Mouse (Mus musculus): ENCODE results near the gene Gli2. TPM values are rescaled to one million over a fixed set of nuclear protein-coding genes. Genes with fewer than 3 reads are reported as not detected.

Gli2 gene
- polyA plus RNA-seq, 1 experiment from 2014 or later, result 6.3 TPM

- no peak for ATAC-seq (ENCODE audit: low read depth)
- no peaks in the 10 kb centered on the region for H3K36me3 ChIP-seq (ENCODE audit: control insufficient read depth, insufficient read depth, low read length)
- WGBS, result 78% methylated on average over 6 of the region's 6 CpGs
- H3K27me3 ChIP-seq (ENCODE audit: control insufficient read depth, insufficient read depth, low read depth, low read length), result peaks cover 42% of the 10 kb centered on the region
- no peak overlapping the region for H3K27ac ChIP-seq (ENCODE audit: low read length)
- no peaks in the 10 kb centered on the region for H3K9me3 ChIP-seq (ENCODE audit: control insufficient read depth, low read length)
- no peak overlapping the region for H3K9ac ChIP-seq (ENCODE audit: low read length)
- no peak overlapping the region for H3K4me2 ChIP-seq (ENCODE audit: low read depth, low read length)
- H3K4me3 ChIP-seq (ENCODE audit: low read length), result no peak overlapping the region
- no peaks in the 10 kb centered on the region for H3K4me1 ChIP-seq (replicated peaks; ENCODE audit: control insufficient read depth, insufficient read depth, low read length)
Measured at GRCm38 (mm10) chr1:118922189-118922588, 131.2 kb downstream of the Gli2 start.

- Histone ChIP-seq H3K27me3 (ENCODE audit: control insufficient read depth, insufficient read depth, low read depth, low read length) (peaks cover 50% of the 10 kb centered on the region), H3K9me3 (ENCODE audit: control insufficient read depth, low read length) (no peaks in the 10 kb centered on the region), H3K36me3 (ENCODE audit: control insufficient read depth, insufficient read depth, low read length) (no peaks in the 10 kb centered on the region), H3K4me1 (replicated peaks; ENCODE audit: control insufficient read depth, insufficient read depth, low read length) (peaks cover 17% of the 10 kb centered on the region), H3K4me2 (ENCODE audit: low read depth, low read length) (no peak overlapping the region), H3K4me3 (ENCODE audit: low read length) (no peak overlapping the region), H3K9ac (ENCODE audit: low read length) (no peak overlapping the region), H3K27ac (ENCODE audit: low read length) (no peak overlapping the region)
- WGBS, result 45% methylated on average over 7 of the region's 7 CpGs
- ATAC-seq (ENCODE audit: low read depth), result no peak
Measured at GRCm38 (mm10) chr1:118917520-118918220, 135.7 kb downstream of the Gli2 start.

- peaks cover 50% of the 10 kb centered on the region for H3K27me3 ChIP-seq (ENCODE audit: control insufficient read depth, insufficient read depth, low read depth, low read length)
- H3K36me3 ChIP-seq (ENCODE audit: control insufficient read depth, insufficient read depth, low read length), result no peaks in the 10 kb centered on the region
- 32% methylated on average over 12 of the region's 12 CpGs for WGBS
- no peak overlapping the region for H3K4me2 ChIP-seq (ENCODE audit: low read depth, low read length)
- H3K9me3 ChIP-seq (ENCODE audit: control insufficient read depth, low read length), result no peaks in the 10 kb centered on the region
- peaks cover 17% of the 10 kb centered on the region for H3K4me1 ChIP-seq (replicated peaks; ENCODE audit: control insufficient read depth, insufficient read depth, low read length)
- no peak for ATAC-seq (ENCODE audit: low read depth)
- no peak overlapping the region for H3K4me3 ChIP-seq (ENCODE audit: low read length)
- peak overlapping the region; percentile 18; the same call in 1 of the 2 replicates for H3K27ac ChIP-seq (ENCODE audit: low read length)
- no peak overlapping the region for H3K9ac ChIP-seq (ENCODE audit: low read length)
Measured at GRCm38 (mm10) chr1:118916477-118917075, 136.8 kb downstream of the Gli2 start.

- Histone ChIP-seq H3K27ac (ENCODE audit: low read length) (no peak overlapping the region), H3K36me3 (ENCODE audit: control insufficient read depth, insufficient read depth, low read length) (no peaks in the 10 kb centered on the region), H3K9ac (ENCODE audit: low read length) (no peak overlapping the region), H3K4me2 (ENCODE audit: low read depth, low read length) (no peak overlapping the region), H3K4me3 (ENCODE audit: low read length) (no peak overlapping the region), H3K4me1 (replicated peaks; ENCODE audit: control insufficient read depth, insufficient read depth, low read length) (peaks cover 17% of the 10 kb centered on the region), H3K9me3 (ENCODE audit: control insufficient read depth, low read length) (no peaks in the 10 kb centered on the region), H3K27me3 (ENCODE audit: control insufficient read depth, insufficient read depth, low read depth, low read length) (peaks cover 55% of the 10 kb centered on the region)
- WGBS, result 30% methylated on average over 17 of the region's 17 CpGs
- peak; percentile 88 for ATAC-seq (ENCODE audit: low read depth)
Measured at GRCm38 (mm10) chr1:118913414-118914385, 139.7 kb downstream of the Gli2 start.

- H3K27ac ChIP-seq (ENCODE audit: low read length), result no peak overlapping the region
- H3K4me3 ChIP-seq (ENCODE audit: low read length), result no peak overlapping the region
- peaks cover 52% of the 10 kb centered on the region for H3K27me3 ChIP-seq (ENCODE audit: control insufficient read depth, insufficient read depth, low read depth, low read length)
- ATAC-seq (ENCODE audit: low read depth), result no peak
- H3K9me3 ChIP-seq (ENCODE audit: control insufficient read depth, low read length), result no peaks in the 10 kb centered on the region
- 31% methylated on average over 6 of the region's 6 CpGs for WGBS
- no peak overlapping the region for H3K9ac ChIP-seq (ENCODE audit: low read length)
- peaks cover 17% of the 10 kb centered on the region for H3K4me1 ChIP-seq (replicated peaks; ENCODE audit: control insufficient read depth, insufficient read depth, low read length)
- no peaks in the 10 kb centered on the region for H3K36me3 ChIP-seq (ENCODE audit: control insufficient read depth, insufficient read depth, low read length)
- no peak overlapping the region for H3K4me2 ChIP-seq (ENCODE audit: low read depth, low read length)
Measured at GRCm38 (mm10) chr1:118912929-118913328, 140.5 kb downstream of the Gli2 start.

GRCm38 (mm10) chr1:118911427-118911727 is 142.0 kb downstream of the Gli2 start:
- Histone ChIP-seq H3K9me3 (ENCODE audit: control insufficient read depth, low read length) (no peaks in the 10 kb centered on the region), H3K9ac (ENCODE audit: low read length) (no peak overlapping the region), H3K4me2 (ENCODE audit: low read depth, low read length) (no peak overlapping the region), H3K27ac (ENCODE audit: low read length) (no peak overlapping the region), H3K27me3 (ENCODE audit: control insufficient read depth, insufficient read depth, low read depth, low read length) (peaks cover 42% of the 10 kb centered on the region), H3K36me3 (ENCODE audit: control insufficient read depth, insufficient read depth, low read length) (no peaks in the 10 kb centered on the region), H3K4me3 (ENCODE audit: low read length) (no peak overlapping the region), H3K4me1 (replicated peaks; ENCODE audit: control insufficient read depth, insufficient read depth, low read length) (peaks cover 15% of the 10 kb centered on the region)
- no peak for ATAC-seq (ENCODE audit: low read depth)
- WGBS, result 43% methylated on average over 3 of the region's 3 CpGs

- Histone ChIP-seq H3K9ac (ENCODE audit: low read length) (no peak overlapping the region), H3K4me1 (replicated peaks; ENCODE audit: control insufficient read depth, insufficient read depth, low read length) (peaks cover 15% of the 10 kb centered on the region), H3K27ac (ENCODE audit: low read length) (no peak overlapping the region), H3K9me3 (ENCODE audit: control insufficient read depth, low read length) (no peaks in the 10 kb centered on the region), H3K36me3 (ENCODE audit: control insufficient read depth, insufficient read depth, low read length) (no peaks in the 10 kb centered on the region), H3K4me2 (ENCODE audit: low read depth, low read length) (no peak overlapping the region), H3K4me3 (ENCODE audit: low read length) (no peak overlapping the region), H3K27me3 (ENCODE audit: control insufficient read depth, insufficient read depth, low read depth, low read length) (peaks cover 40% of the 10 kb centered on the region)
- 39% methylated on average over 13 of the region's 13 CpGs for WGBS
- ATAC-seq (ENCODE audit: low read depth), result no peak
Measured at GRCm38 (mm10) chr1:118910693-118911426, 142.6 kb downstream of the Gli2 start.

GRCm38 (mm10) chr1:118909051-118909450 is 144.4 kb downstream of the Gli2 start:
- Histone ChIP-seq H3K4me3 (ENCODE audit: low read length) (no peak overlapping the region), H3K9ac (ENCODE audit: low read length) (no peak overlapping the region), H3K9me3 (ENCODE audit: control insufficient read depth, low read length) (no peaks in the 10 kb centered on the region), H3K4me2 (ENCODE audit: low read depth, low read length) (no peak overlapping the region), H3K4me1 (replicated peaks; ENCODE audit: control insufficient read depth, insufficient read depth, low read length) (peaks cover 23% of the 10 kb centered on the region), H3K27me3 (ENCODE audit: control insufficient read depth, insufficient read depth, low read depth, low read length) (peaks cover 33% of the 10 kb centered on the region), H3K36me3 (ENCODE audit: control insufficient read depth, insufficient read depth, low read length) (no peaks in the 10 kb centered on the region), H3K27ac (ENCODE audit: low read length) (no peak overlapping the region)
- no peak for ATAC-seq (ENCODE audit: low read depth)
- 83% methylated on average over 3 of the region's 3 CpGs for whole genome bisulfite sequencing
